ENCODE assay signal across 11 mouse cellular contexts in genomic region chr12:99719777-99720176, GRCm38 (mm10).
"Had no signal": no experiment of that assay in that cellular context is flagged by ENCODE, and none has a peak within 500 bp of the region (broad histone marks: within the 10 kb centered on the region; RNA-seq: fewer than 3 reads in every experiment).

No protein-coding gene starts in this region.

- H3K27me3 ChIP-seq: limb, embryonic 13.5 days; midbrain, embryonic 12.5 days; neural tube, embryonic 13.5 days had no signal

- H3K27ac ChIP-seq: limb, embryonic 13.5 days; liver, embryonic 14.5 days; midbrain, embryonic 12.5 days; neural tube, embryonic 13.5 days had no signal

- H3K4me3 ChIP-seq: limb, embryonic 13.5 days; midbrain, embryonic 12.5 days; neural tube, embryonic 13.5 days had no signal

- H3K36me3 ChIP-seq: limb, embryonic 13.5 days; midbrain, embryonic 12.5 days; neural tube, embryonic 13.5 days had no signal

- H3K9me3 ChIP-seq: limb, embryonic 13.5 days; midbrain, embryonic 12.5 days; neural tube, embryonic 13.5 days had no signal

- DNase-seq: kidney, adult 9 months; kidney, postnatal 10 days; left cerebral cortex, postnatal 4 days; lung, adult 18-20 months; retina, postnatal 1 day; right cerebral cortex, postnatal 14 days; thymus, postnatal 14 days had no signal
